Mouse (Mus musculus) gastrocnemius, adult 2 months (tissue): ENCODE measurements around the gene Odf3. TPM values are rescaled to one million over a fixed set of nuclear protein-coding genes. Genes with fewer than 3 reads are reported as not detected.

ENCODE experiments used
- DNase-seq: peaks from one replicate; pipeline ENCODE4 v3.0.0; 2022
- H3K27ac ChIP-seq: fragments of 200-600 bp; 2 replicates; pipeline ENCODE4 v1.8.1; 2022; ENCODE audit warnings: mild to moderate bottlenecking
- H3K4me3 ChIP-seq: fragments of 200-600 bp; 2 replicates; pipeline ENCODE4 v1.8.1; 2022; ENCODE audit warnings: mild to moderate bottlenecking, moderate library complexity
- CTCF ChIP-seq: fragments of 200-600 bp; IDR thresholded peaks from 2 replicates; pipeline ENCODE4 v1.8.1; 2022; ENCODE audit warnings: antibody characterized with exemption, mild to moderate bottlenecking, moderate library complexity
- intact Hi-C: fragments of 180-260 bp; cut with DNase I; formaldehyde crosslinking; loops from one replicate; pipeline ENCODE4 v1.15.1; 2025
- long read RNA-seq, 2 experiments: library from polyadenylated mRNA; stranded (forward); transcript quantifications; one replicate each; pipeline ENCODE4 v2.0.0; 2021
- total RNA-seq, 2 experiments: library from RNA; stranded (reverse); gene quantifications; 2 replicates each; pipeline ENCODE4 v1.2.3; 2021

The Odf3 gene
- not detected for total RNA-seq
- long read RNA-seq, experiment 1 = 0 reads
- long read RNA-seq, experiment 2 = 0 reads

- no peak within 1 kb of the TSS for H3K4me3 ChIP-seq
These were observed at the start of gene Odf3 for GRCm38 (mm10) chr7:140847755-140848580. Gene Odf3, plus strand, starts transcription at chr7:140847805.

GRCm38 (mm10) chr7:140798212-140798611, 49.4 kb upstream of the Odf3 start:
- DNase-seq = no peak
- Histone ChIP-seq H3K4me3 (no peak overlapping the region), H3K27ac (no peak overlapping the region)
- no peak for TF ChIP-seq CTCF
- intact Hi-C loops = no loop called here

More at GRCm38 (mm10) chr7:140847755-140848580, at the start of gene Odf3:
- no peak within 1 kb of the TSS for H3K27ac ChIP-seq
- intact Hi-C loops = no loop called here
- peak; percentile 25 for DNase-seq
- TF ChIP-seq CTCF = no peak

GRCm38 (mm10) chr7:140802629-140803028, 45.0 kb upstream of the Odf3 start:
- intact Hi-C loops = no loop called here
- TF ChIP-seq CTCF = no peak
- Histone ChIP-seq H3K27ac (no peak overlapping the region), H3K4me3 (no peak overlapping the region)
- DNase-seq = no peak

GRCm38 (mm10) chr7:140805704-140806103, 41.9 kb upstream of the Odf3 start:
- intact Hi-C loops = no loop called here
- H3K27ac ChIP-seq = no peak overlapping the region
- no peak overlapping the region for H3K4me3 ChIP-seq
- TF ChIP-seq CTCF = peak; percentile 34; the same call in 1 of the 2 replicates
- no peak for DNase-seq

GRCm38 (mm10) chr7:140810496-140810895, 37.1 kb upstream of the Odf3 start:
- DNase-seq = no peak
- intact Hi-C loops = no loop called here
- no peak for TF ChIP-seq CTCF
- no peak overlapping the region for H3K4me3 ChIP-seq
- no peak overlapping the region for H3K27ac ChIP-seq

- DNase-seq = no peak
- H3K27ac ChIP-seq = no peak overlapping the region
- TF ChIP-seq CTCF = no peak
- intact Hi-C loops = no loop called here
- H3K4me3 ChIP-seq = no peak overlapping the region
These were observed 35.9 kb upstream of the Odf3 start for GRCm38 (mm10) chr7:140811714-140812113.

GRCm38 (mm10) chr7:140812850-140813249, 34.8 kb upstream of the Odf3 start:
- Histone ChIP-seq H3K27ac (no peak overlapping the region), H3K4me3 (no peak overlapping the region)
- DNase-seq = no peak
- TF ChIP-seq CTCF = no peak
- intact Hi-C loops = no loop called here

GRCm38 (mm10) chr7:140820173-140820572, 27.4 kb upstream of the Odf3 start:
- TF ChIP-seq CTCF = no peak
- intact Hi-C loops = no loop called here
- DNase-seq = no peak
- Histone ChIP-seq H3K27ac (no peak overlapping the region), H3K4me3 (no peak overlapping the region)

- no peak overlapping the region; the same call in 1 of the 2 replicates for H3K4me3 ChIP-seq
- no peak for DNase-seq
- no peak overlapping the region for H3K27ac ChIP-seq
- no peak for TF ChIP-seq CTCF
- intact Hi-C loops = no loop called here
These were observed 26.3 kb upstream of the Odf3 start for GRCm38 (mm10) chr7:140821305-140821652.

- no peak for DNase-seq
- TF ChIP-seq CTCF = no peak
- H3K4me3 ChIP-seq = peak within 1 kb of the TSS; percentile 50
- intact Hi-C loops = no loop called here
- H3K27ac ChIP-seq = no peak within 1 kb of the TSS
These were observed 25.8 kb upstream of the Odf3 start, which contains the start of gene Zfp941 for GRCm38 (mm10) chr7:140821653-140822329. Gene Zfp941, minus strand, starts transcription at chr7:140822178.

GRCm38 (mm10) chr7:140822731-140823130, 24.9 kb upstream of the Odf3 start:
- TF ChIP-seq CTCF = no peak

GRCm38 (mm10) chr7:140828171-140828881, 19.3 kb upstream of the Odf3 start:
- DNase-seq = no peak
- Histone ChIP-seq H3K4me3 (peak overlapping the region; percentile 19; the same call in 1 of the 2 replicates), H3K27ac (peak overlapping the region; percentile 6; the same call in 1 of the 2 replicates)
- TF ChIP-seq CTCF = peak; percentile 38; the same call in 1 of the 2 replicates
- intact Hi-C loops = no loop called here

More at GRCm38 (mm10) chr7:140822731-140823130, 24.9 kb upstream of the Odf3 start:
- DNase-seq = no peak
- H3K27ac ChIP-seq = no peak overlapping the region
- no peak overlapping the region for H3K4me3 ChIP-seq
- intact Hi-C loops = no loop called here
